Mouse (Mus musculus): ENCODE measurements around the gene Dnal4.

GRCm38 (mm10) chr15:79747998-79748397, 29.7 kb downstream of the Dnal4 start:
- TF ChIP-seq CTCF (IDR thresholded peaks at IDR 0.05; ENCODE audit: extremely low read depth, insufficient read length, insufficient replicate concordance, low read depth, low read length) (peak; percentile 32; the same call in 1 of the 2 replicates), POLR2A (IDR thresholded peaks at IDR 0.05; ENCODE audit: low read depth, low read length) (no peak)

All from small intestine, adult 2 months (tissue).